Mouse (Mus musculus) adrenal gland, adult 18-20 months (tissue): ENCODE results near the gene Atg2a. TPM values are rescaled to one million over a fixed set of nuclear protein-coding genes. Genes with fewer than 3 reads are reported as not detected.
"Not testable (repeated sequence)": the region's sequence is repeated elsewhere in the genome, so short reads cannot be mapped to it uniquely, and the experiment has no call there.

Source experiments
- DNase-seq, 2 experiments: peaks; one replicate each; pipeline ENCODE4 v3.0.0; 2021 to 2022; ENCODE audit warnings: low spot score in 2 of 2
- total RNA-seq, 2 experiments: library from RNA; stranded (reverse); gene quantifications; 1 replicate in 1 of 2; 2 replicates in 1 of 2; pipeline ENCODE4 v1.2.3; 2021

The Atg2a gene
- total RNA-seq, 2 experiments from 2014 or later: 26.4 to 37.1 TPM

GRCm38 (mm10) chr19:6292262-6292661 lies 50.8 kb downstream of the Atg2a start:
- DNase-seq: no peak

- DNase-seq: no peak
Measured at GRCm38 (mm10) chr19:6294301-6294700, 52.8 kb downstream of the Atg2a start.

GRCm38 (mm10) chr19:6296551-6297210 lies 55.2 kb downstream of the Atg2a start:
- DNase-seq: no peak

GRCm38 (mm10) chr19:6297641-6298040 lies 56.2 kb downstream of the Atg2a start:
- peak; percentile 61 to 71 for DNase-seq

GRCm38 (mm10) chr19:6299003-6299402 lies 57.5 kb downstream of the Atg2a start:
- no peak for DNase-seq

GRCm38 (mm10) chr19:6299450-6300267 lies 58.2 kb downstream of the Atg2a start:
- no peak for DNase-seq

- no peak for DNase-seq
Measured at GRCm38 (mm10) chr19:6300402-6300841, 59.0 kb downstream of the Atg2a start.

- no peak for DNase-seq
Measured at GRCm38 (mm10) chr19:6302114-6302513, 60.6 kb downstream of the Atg2a start.

- DNase-seq: no peak
Measured at GRCm38 (mm10) chr19:6302522-6302921, 61.1 kb downstream of the Atg2a start.

- DNase-seq: no peak
Measured at GRCm38 (mm10) chr19:6303831-6304230, 62.4 kb downstream of the Atg2a start.

GRCm38 (mm10) chr19:6304787-6305516 lies 63.5 kb downstream of the Atg2a start:
- peak; percentile 95 for DNase-seq

GRCm38 (mm10) chr19:6305517-6306115 lies 64.1 kb downstream of the Atg2a start:
- DNase-seq: no peak

GRCm38 (mm10) chr19:6306137-6306551 lies 64.7 kb downstream of the Atg2a start, which contains the start of gene Cdc42bpg:
Gene Cdc42bpg, plus strand, starts transcription at chr19:6306456.
- DNase-seq: peak; percentile 81 to 86

GRCm38 (mm10) chr19:6306586-6306985 lies 65.1 kb downstream of the Atg2a start:
- DNase-seq: peak; percentile 73 to 82

- DNase-seq: no peak
Measured at GRCm38 (mm10) chr19:6307733-6308531, 66.5 kb downstream of the Atg2a start.

- DNase-seq: no peak
Measured at GRCm38 (mm10) chr19:6310181-6310580, 68.7 kb downstream of the Atg2a start.

GRCm38 (mm10) chr19:6311783-6312182 lies 70.3 kb downstream of the Atg2a start:
- DNase-seq: not testable (repeated sequence)
